8 mouse cellular contexts compared by ENCODE assay signal in genomic region chr2:32714987-32715425, GRCm38 (mm10). TPM values are rescaled to one million over a fixed set of nuclear protein-coding genes. Genes with fewer than 3 reads are reported as not detected.
DNase-seq lines count a peak whose midpoint lies in the region; ATAC-seq and TF ChIP-seq lines count a peak whose summit lies in the region.

No protein-coding gene starts in this region.

- DNase-seq in kidney, adult 2 months: peak; percentile 57
- DNase-seq in kidney, adult 11 months: no peak
- DNase-seq in ZHBTc4 (ENCODE audit: low read depth, low spot score): peak; percentile 80
- peak; percentile 61 for DNase-seq in lung, postnatal 10 days
- peak; percentile 38 for DNase-seq in thymus, postnatal 4 days
- no peak for DNase-seq in forebrain, embryonic 14.5 days (ENCODE audit: low spot score)
- DNase-seq in forebrain, embryonic 11.5 days (ENCODE audit: low spot score): no peak

- peaks cover under 1% of the 10 kb centered on the region; the same call in 1 of the 2 replicates for H3K36me3 ChIP-seq in kidney, adult 2 months (ENCODE audit: control insufficient read depth, insufficient read depth, low read length)
- peaks cover 14% of the 10 kb centered on the region for H3K36me3 ChIP-seq in forebrain, embryonic 14.5 days (ENCODE audit: control insufficient read depth, insufficient read depth, low read length)
- H3K36me3 ChIP-seq in forebrain, embryonic 11.5 days (ENCODE audit: control insufficient read depth, insufficient read depth, low read length): peaks cover 3% of the 10 kb centered on the region; the same call in 1 of the 2 replicates

- no peak; the same call in 1 of the 2 replicates for TF ChIP-seq CTCF in kidney, adult 2 months (conservative IDR thresholded peaks at IDR 0.05; ENCODE audit: insufficient read depth, insufficient read length, low read depth, low read length)

- H3K4me1 ChIP-seq in kidney, adult 2 months (ENCODE audit: control insufficient read depth, insufficient read depth, low read length): peaks cover 8% of the 10 kb centered on the region; the same call in 1 of the 2 replicates
- peaks cover 14% of the 10 kb centered on the region for H3K4me1 ChIP-seq in forebrain, embryonic 14.5 days (ENCODE audit: control insufficient read depth, insufficient read depth, low read length)
- peaks cover 6% of the 10 kb centered on the region for H3K4me1 ChIP-seq in forebrain, embryonic 11.5 days (replicated peaks; ENCODE audit: control insufficient read depth, insufficient read depth, low read length)

- ATAC-seq in hematopoietic stem cell, adult 5-6 weeks (replicated peaks in 1 of 2; ENCODE audit: insufficient read depth in 1 of 2, low FRiP score in 2 of 2, low TSS enrichment in 1 of 2, low read depth in 1 of 2, poor library complexity in 2 of 2, severe bottlenecking in 2 of 2): peak; percentile 68 to 72
- no peak for ATAC-seq in forebrain, embryonic 14.5 days
- ATAC-seq in forebrain, embryonic 11.5 days (replicated peaks; ENCODE audit: low FRiP score): no peak

- H3K9ac ChIP-seq in forebrain, embryonic 14.5 days (ENCODE audit: low read length): no peak overlapping the region
- H3K9ac ChIP-seq in forebrain, embryonic 11.5 days (ENCODE audit: low read length): no peak overlapping the region

- no peak for TF ChIP-seq POLR2A in kidney, adult 2 months (IDR thresholded peaks at IDR 0.05; ENCODE audit: low read depth, low read length)

- H3K4me2 ChIP-seq in forebrain, embryonic 14.5 days (ENCODE audit: low read length): no peak overlapping the region
- H3K4me2 ChIP-seq in forebrain, embryonic 11.5 days (ENCODE audit: low read depth, low read length, severe bottlenecking): no peak overlapping the region

- H3K27ac ChIP-seq in kidney, adult 2 months (ENCODE audit: insufficient read depth, low read depth, low read length): peak overlapping the region; percentile 1; the same call in 1 of the 2 replicates
- no peak overlapping the region for H3K27ac ChIP-seq in forebrain, embryonic 14.5 days (ENCODE audit: low read depth, low read length)
- no peak overlapping the region for H3K27ac ChIP-seq in forebrain, embryonic 11.5 days (ENCODE audit: low read depth, low read length)

- H3K27me3 ChIP-seq in kidney, adult 2 months (replicated peaks; ENCODE audit: control insufficient read depth, insufficient read depth, low read length): no peaks in the 10 kb centered on the region
- no peaks in the 10 kb centered on the region for H3K27me3 ChIP-seq in forebrain, embryonic 14.5 days (replicated peaks; ENCODE audit: control insufficient read depth, insufficient read depth, low read length)
- H3K27me3 ChIP-seq in forebrain, embryonic 11.5 days (ENCODE audit: control insufficient read depth, insufficient read depth, low read length): no peaks in the 10 kb centered on the region

- WGBS in kidney, adult 2 months: 55% methylated on average over 4 of the region's 4 CpGs
- WGBS in forebrain, embryonic 14.5 days: 65% methylated on average over 4 of the region's 4 CpGs
- 68% methylated on average over 4 of the region's 4 CpGs for WGBS in forebrain, embryonic 11.5 days

- no peak overlapping the region for H3K4me3 ChIP-seq in kidney, adult 2 months (ENCODE audit: insufficient read depth, low read depth, low read length)
- H3K4me3 ChIP-seq in forebrain, embryonic 14.5 days (ENCODE audit: low read depth, low read length): no peak overlapping the region
- no peak overlapping the region for H3K4me3 ChIP-seq in forebrain, embryonic 11.5 days (ENCODE audit: low read depth, low read length)

- H3K9me3 ChIP-seq in forebrain, embryonic 14.5 days (replicated peaks; ENCODE audit: control insufficient read depth, low read length): no peaks in the 10 kb centered on the region
- no peaks in the 10 kb centered on the region for H3K9me3 ChIP-seq in forebrain, embryonic 11.5 days (ENCODE audit: control insufficient read depth, low read length)

RNA-seq across cellular contexts. Expression of gene Cdk9, which starts 2.1 kb away (rescaled TPM):
- polyA plus RNA-seq in kidney, adult 2 months (2012; rRNA removed): 88.3 and 89.2 TPM in 2 replicates
- 68.8 and 74.9 TPM in 2 replicates for total RNA-seq in hematopoietic stem cell, adult 5-6 weeks (2017)
- 72.9 and 75.1 TPM in 2 replicates for polyA plus RNA-seq in forebrain, embryonic 14.5 days (2014; fragmentation: Nextera tagmentation; extraction: Ambion mirVana)
- polyA plus RNA-seq in forebrain, embryonic 11.5 days (2014; fragmentation: Nextera tagmentation; extraction: Ambion mirVana): 79.2 and 95.7 TPM in 2 replicates

RNA-seq across cellular contexts. Expression of gene Sh2d3c, which starts 5.8 kb away (rescaled TPM):
- polyA plus RNA-seq in kidney, adult 2 months (2012; rRNA removed): 28.4 and 30.4 TPM in 2 replicates
- total RNA-seq in hematopoietic stem cell, adult 5-6 weeks (2017): 10.4 and 17.9 TPM in 2 replicates
- 25.8 and 37.4 TPM in 2 replicates for polyA plus RNA-seq in forebrain, embryonic 14.5 days (2014; fragmentation: Nextera tagmentation; extraction: Ambion mirVana)
- 33.2 and 33.7 TPM in 2 replicates for polyA plus RNA-seq in forebrain, embryonic 11.5 days (2014; fragmentation: Nextera tagmentation; extraction: Ambion mirVana)

RNA-seq across cellular contexts. Expression of gene Fpgs, which starts 11.1 kb away (rescaled TPM):
- polyA plus RNA-seq in kidney, adult 2 months (2012; rRNA removed): 147 and 174 TPM in 2 replicates
- 20.6 and 27.0 TPM in 2 replicates for total RNA-seq in hematopoietic stem cell, adult 5-6 weeks (2017)
- 10.9 and 14.3 TPM in 2 replicates for polyA plus RNA-seq in forebrain, embryonic 14.5 days (2014; fragmentation: Nextera tagmentation; extraction: Ambion mirVana)
- polyA plus RNA-seq in forebrain, embryonic 11.5 days (2014; fragmentation: Nextera tagmentation; extraction: Ambion mirVana): 21.9 and 22.3 TPM in 2 replicates

RNA-seq across cellular contexts. Expression of gene 6330409D20Rik, which starts 25.8 kb away (rescaled TPM):
- polyA plus RNA-seq in kidney, adult 2 months (2012; rRNA removed): not detected in 2 replicates
- not detected in 2 replicates for total RNA-seq in hematopoietic stem cell, adult 5-6 weeks (2017)
- 3.2 and 3.4 TPM in 2 replicates for polyA plus RNA-seq in forebrain, embryonic 14.5 days (2014; fragmentation: Nextera tagmentation; extraction: Ambion mirVana)
- 2.1 and 2.3 TPM in 2 replicates for polyA plus RNA-seq in forebrain, embryonic 11.5 days (2014; fragmentation: Nextera tagmentation; extraction: Ambion mirVana)

RNA-seq across cellular contexts. Expression of gene Tor2a, which starts 42.0 kb away (rescaled TPM):
- polyA plus RNA-seq in kidney, adult 2 months (2012; rRNA removed): 72.5 and 93.3 TPM in 2 replicates
- 17.8 and 23.3 TPM in 2 replicates for total RNA-seq in hematopoietic stem cell, adult 5-6 weeks (2017)
- 67.9 and 71.2 TPM in 2 replicates for polyA plus RNA-seq in forebrain, embryonic 14.5 days (2014; fragmentation: Nextera tagmentation; extraction: Ambion mirVana)
- polyA plus RNA-seq in forebrain, embryonic 11.5 days (2014; fragmentation: Nextera tagmentation; extraction: Ambion mirVana): 56.8 and 68.3 TPM in 2 replicates

Comparison
In these comparisons a context has a peak if more than half of its experiments do, and no peak if none do; other contexts are left out.
1. DNase-seq: peak in kidney, adult 2 months (single experiment), ZHBTc4 (single experiment), lung, postnatal 10 days (single experiment) and thymus, postnatal 4 days (single experiment); none in kidney, adult 11 months (single experiment), forebrain, embryonic 14.5 days (single experiment) and forebrain, embryonic 11.5 days (single experiment).
2. ATAC-seq: peak in hematopoietic stem cell, adult 5-6 weeks (2 of 2); none in forebrain, embryonic 14.5 days (single experiment) and forebrain, embryonic 11.5 days (single experiment).